Mouse (Mus musculus) hematopoietic stem cell, adult 5-6 weeks (primary cell): ENCODE measurements around the gene Guk1. TPM values are rescaled to one million over a fixed set of nuclear protein-coding genes. Genes with fewer than 3 reads are reported as not detected.
"Not testable (repeated sequence)": the region's sequence is repeated elsewhere in the genome, so short reads cannot be mapped to it uniquely, and the experiment has no call there.

Experiments
- ATAC-seq, 2 experiments: fragments of 125-278 bp in 1 of 2; replicated peaks in 1 of 2; 2 replicates each; pipeline ENCODE4 v1.8.0; 2016 to 2017; ENCODE audit warnings: inconsistent platforms in 2 of 2, mild to moderate bottlenecking in 2 of 2, moderate number of reproducible peaks in 2 of 2, low read depth in 1 of 2, moderate TSS enrichment in 1 of 2; ENCODE audit not compliant: low FRiP score in 2 of 2, poor library complexity in 2 of 2, severe bottlenecking in 2 of 2, insufficient read depth in 1 of 2, low TSS enrichment in 1 of 2
- total RNA-seq: library from RNA; stranded (forward); fragments of 172-1452, 232-1000 nt; gene quantifications from 2 replicates; pipeline ENCODE4 v1.2.3, GENCODE M21; 2017

Guk1 gene
- total RNA-seq, 1 experiment from 2014 or later = 54.2 TPM

- ATAC-seq = no peak
Measured at GRCm38 (mm10) chr11:59218389-59218998, 26.5 kb upstream of the Guk1 start.

GRCm38 (mm10) chr11:59216955-59217354 is 24.9 kb upstream of the Guk1 start:
- ATAC-seq = no peak

GRCm38 (mm10) chr11:59212892-59213494 is 21.0 kb upstream of the Guk1 start:
- no peak for ATAC-seq

- peak; percentile 54 to 65 for ATAC-seq
Measured at GRCm38 (mm10) chr11:59212320-59212719, 20.3 kb upstream of the Guk1 start.

- not testable (repeated sequence) for ATAC-seq
Measured at GRCm38 (mm10) chr11:59211561-59211960, 19.5 kb upstream of the Guk1 start.

GRCm38 (mm10) chr11:59210020-59210419 is 18.0 kb upstream of the Guk1 start:
- no peak for ATAC-seq

GRCm38 (mm10) chr11:59209580-59209979 is 17.6 kb upstream of the Guk1 start:
- no peak for ATAC-seq

GRCm38 (mm10) chr11:59209003-59209441 is 17.0 kb upstream of the Guk1 start:
- peak; percentile 37 to 47; a peak in 3 of 4 replicates for ATAC-seq

GRCm38 (mm10) chr11:59208153-59208831 is 16.3 kb upstream of the Guk1 start, which contains the start of gene 2310033P09Rik:
Gene 2310033P09Rik (plus strand): TSS chr11:59208321.
- ATAC-seq = peak; percentile 63 to 67

GRCm38 (mm10) chr11:59202081-59202995 is 10.3 kb upstream of the Guk1 start, which contains the start of gene Mrpl55:
Gene Mrpl55 (plus strand): TSS chr11:59202486.
- peak; percentile 93 to 94 for ATAC-seq

- ATAC-seq = peak in 1 of 2 experiments; percentile 64; a peak in 1 of 4 replicates
Measured at GRCm38 (mm10) chr11:59201216-59202002, 9.4 kb upstream of the Guk1 start.

GRCm38 (mm10) chr11:59196230-59196629 is 4.2 kb upstream of the Guk1 start:
- no peak for ATAC-seq

GRCm38 (mm10) chr11:59191231-59192058 is 567 bp downstream of the Guk1 start:
- ATAC-seq = peak; percentile 90 to 94

GRCm38 (mm10) chr11:59187706-59188105 is 4.3 kb downstream of the Guk1 start:
- ATAC-seq = no peak

- ATAC-seq = no peak
Measured at GRCm38 (mm10) chr11:59185490-59185889, 6.5 kb downstream of the Guk1 start.

GRCm38 (mm10) chr11:59183821-59184220 is 8.2 kb downstream of the Guk1 start:
- ATAC-seq = peak in 1 of 2 experiments; percentile 65; a peak in 3 of 4 replicates
